Mouse (Mus musculus) midbrain, postnatal 0 days (tissue): ENCODE data around the gene Sprr2b. TPM values are rescaled to one million over a fixed set of nuclear protein-coding genes. Genes with fewer than 3 reads are reported as not detected.

ENCODE experiments used
- ATAC-seq: fragments of 200-750 bp; cut with Nextera tagmentation; 2 replicates; pipeline ENCODE4 v1.8.0; 2017; ENCODE audit warnings: moderate number of reproducible peaks, mild to moderate bottlenecking, moderate TSS enrichment, moderate library complexity; ENCODE audit not compliant: low FRiP score
- DNase-seq: peaks from one replicate; pipeline ENCODE4 v3.0.0-alpha.2; 2015; ENCODE audit warnings: low spot score
- H3K27ac ChIP-seq: fragments of 300-500 bp; sonication (generic); 2 replicates; pipeline ENCODE4 v1.5.1; 2014; ENCODE audit warnings: low read depth, mild to moderate bottlenecking, low read length, mixed read lengths
- H3K27me3 ChIP-seq: fragments of 300-500 bp; sonication (generic); 2 replicates; pipeline ENCODE4 v1.6.1; 2014; ENCODE audit warnings: low read length, control low read depth, mixed read lengths; ENCODE audit not compliant: insufficient read depth
- H3K36me3 ChIP-seq: fragments of 300-500 bp; sonication (generic); 2 replicates; pipeline ENCODE4 v1.6.1; 2014; ENCODE audit warnings: low read length, control low read depth, mixed read lengths; ENCODE audit not compliant: insufficient read depth
- H3K4me1 ChIP-seq: fragments of 300-500 bp; sonication (generic); 2 replicates; pipeline ENCODE4 v1.6.1; 2014; ENCODE audit warnings: mild to moderate bottlenecking, control low read depth, antibody characterized with exemption, low read length, mixed read lengths; ENCODE audit not compliant: insufficient read depth
- H3K4me2 ChIP-seq: fragments of 300-500 bp; sonication (generic); 2 replicates; pipeline ENCODE4 v1.6.1; 2014; ENCODE audit warnings: low read depth, mild to moderate bottlenecking, low read length, mixed read lengths; ENCODE audit not compliant: poor library complexity, severe bottlenecking
- H3K4me3 ChIP-seq: fragments of 300-500 bp; sonication (generic); 2 replicates; pipeline ENCODE4 v1.5.1; 2014; ENCODE audit warnings: low read depth, mild to moderate bottlenecking, low read length, moderate library complexity
- H3K9ac ChIP-seq: fragments of 300-500 bp; sonication (generic); replicated peaks from 2 replicates; pipeline ENCODE4 v1.6.1; 2014; ENCODE audit warnings: mild to moderate bottlenecking, low read length, moderate library complexity, mixed read lengths; ENCODE audit not compliant: poor library complexity, severe bottlenecking
- H3K9me3 ChIP-seq: fragments of 300-500 bp; sonication (generic); 2 replicates; pipeline ENCODE4 v1.6.1; 2016; ENCODE audit warnings: low read length, control low read depth
- CTCF ChIP-seq: IDR thresholded peaks from 2 replicates; pipeline ENCODE4 v1.5.1; 2016; ENCODE audit warnings: antibody characterized with exemption, mild to moderate bottlenecking
- WGBS: fragments of 180-500 bp; shearing (Covaris S2); extraction: QIAGEN DNeasy Blood & Tissue Kit; methylation state at CpG from one replicate; pipeline ENCODE4 v1.1.7; 2014; 5-methylcytosine and 5-hydroxymethylcytosine counted together
- polyA plus RNA-seq: library from polyadenylated mRNA; unstranded; fragments of >200 nt; fragmentation: Nextera tagmentation; extraction: Ambion mirVana; gene quantifications from 2 replicates; pipeline ENCODE4 v1.2.1, GENCODE M21; 2015
- total RNA-seq: library from RNA; depleted of rRNA; stranded (reverse); fragments of >200 nt; gene quantifications from 2 replicates; pipeline ENCODE4 v1.2.3, GENCODE M21; 2014; rRNA removed

The Sprr2b gene
- total and polyA plus RNA-seq, 2 experiments from 2014 or later, result not detected

DNA sequence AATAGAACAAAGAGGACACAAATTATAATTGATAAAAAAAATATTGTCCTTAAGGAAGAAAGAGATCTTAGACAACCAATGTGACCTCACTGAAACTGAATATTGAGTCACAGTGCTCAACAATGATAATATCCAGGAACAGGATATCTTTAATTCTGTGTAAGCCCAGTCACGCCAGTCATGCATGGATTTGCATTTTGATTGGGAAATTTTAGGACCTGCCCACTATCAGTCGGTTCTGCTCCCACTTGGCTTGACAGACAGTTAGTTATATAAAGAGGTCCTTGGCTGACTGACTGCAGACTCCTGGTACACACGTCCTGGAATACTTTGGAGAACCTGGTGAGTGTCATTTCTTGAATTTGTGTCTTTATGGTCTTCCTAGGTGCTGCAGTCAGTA is 48.5 kb downstream of the Sprr2b start, which contains the start of gene Sprr2f:
Gene Sprr2f (plus strand): TSS at position 301 of the 400 bp plus-strand sequence.
- Histone ChIP-seq H3K4me2 (no peak within 1 kb of the TSS), H3K36me3 (no peaks in the 10 kb centered on the region), H3K27ac (no peak within 1 kb of the TSS), H3K4me3 (no peak within 1 kb of the TSS), H3K4me1 (no peaks in the 10 kb centered on the region), H3K9ac (no peak within 1 kb of the TSS), H3K27me3 (no peaks in the 10 kb centered on the region), H3K9me3 (no peaks in the 10 kb centered on the region)
- WGBS, result 52% methylated on average over 3 of the region's 3 CpGs
- ATAC-seq (no peak), DNase-seq (no peak)
- TF ChIP-seq CTCF, result no peak

Other genes starting within 250 kb of the Sprr2b start
- gene Lor, start 233.5 kb upstream of the Sprr2b start, total RNA-seq, result 4.4 and 4.6 TPM in 2 replicates
- gene Lor, start 233.5 kb upstream of the Sprr2b start, polyA plus RNA-seq, result 11.3 and 13.2 TPM in 2 replicates
- gene Prr9, start 192.7 kb upstream of the Sprr2b start, total RNA-seq, result 0.33 TPM in 1 of 2 replicates, not detected in the other
- not detected in 2 replicates for gene Prr9, start 192.7 kb upstream of the Sprr2b start, polyA plus RNA-seq
- gene Lelp1, start 173.9 kb upstream of the Sprr2b start, total RNA-seq, result not detected in 2 replicates
- gene Lelp1, start 173.9 kb upstream of the Sprr2b start, polyA plus RNA-seq, result not detected in 2 replicates
- gene Sprr2a1, start 100.8 kb upstream of the Sprr2b start, total RNA-seq, result not detected in 2 replicates
- gene Sprr2a1, start 100.8 kb upstream of the Sprr2b start, polyA plus RNA-seq, result not detected in 2 replicates
- 0.55 TPM in 1 of 2 replicates, not detected in the other for gene Sprr2a2, start 100.7 kb upstream of the Sprr2b start, total RNA-seq
- gene Sprr2a2, start 100.7 kb upstream of the Sprr2b start, polyA plus RNA-seq, result not detected in 2 replicates
- gene Sprr2a3, start 31.2 kb upstream of the Sprr2b start, total RNA-seq, result not detected in 2 replicates
- gene Sprr2a3, start 31.2 kb upstream of the Sprr2b start, polyA plus RNA-seq, result not detected in 2 replicates
- not detected in 2 replicates for gene Sprr2d, start 22.5 kb downstream of the Sprr2b start, total RNA-seq
- gene Sprr2d, start 22.5 kb downstream of the Sprr2b start, polyA plus RNA-seq, result not detected in 2 replicates
- gene Sprr2e, start 35.5 kb downstream of the Sprr2b start, total RNA-seq, result not detected in 2 replicates
- gene Sprr2e, start 35.5 kb downstream of the Sprr2b start, polyA plus RNA-seq, result not detected in 2 replicates
- not detected in 2 replicates for gene Sprr2f, start 48.6 kb downstream of the Sprr2b start, total RNA-seq
- not detected in 2 replicates for gene Sprr2f, start 48.6 kb downstream of the Sprr2b start, polyA plus RNA-seq
- not detected in 2 replicates for gene Sprr2h, start 69.1 kb downstream of the Sprr2b start, total RNA-seq
- not detected in 2 replicates for gene Sprr2h, start 69.1 kb downstream of the Sprr2b start, polyA plus RNA-seq
- gene Sprr2i, start 91.4 kb downstream of the Sprr2b start, total RNA-seq, result not detected in 2 replicates
- gene Sprr2i, start 91.4 kb downstream of the Sprr2b start, polyA plus RNA-seq, result not detected in 2 replicates
- not detected in 2 replicates for gene Sprr2j-ps, start 101.5 kb downstream of the Sprr2b start, total RNA-seq
- gene Sprr2j-ps, start 101.5 kb downstream of the Sprr2b start, polyA plus RNA-seq, result not detected in 2 replicates
- 5.0 and 7.8 TPM in 2 replicates for gene Gm9774, start 112.8 kb downstream of the Sprr2b start, total RNA-seq
- gene Gm9774, start 112.8 kb downstream of the Sprr2b start, polyA plus RNA-seq, result 9.5 and 11.4 TPM in 2 replicates
- not detected in 2 replicates for gene Sprr2k, start 116.0 kb downstream of the Sprr2b start, total RNA-seq
- gene Sprr2k, start 116.0 kb downstream of the Sprr2b start, polyA plus RNA-seq, result not detected in 2 replicates
- not detected in 2 replicates for gene Sprr1b, start 122.2 kb downstream of the Sprr2b start, total RNA-seq
- not detected in 2 replicates for gene Sprr1b, start 122.2 kb downstream of the Sprr2b start, polyA plus RNA-seq
- not detected in 2 replicates for gene Sprr3, start 142.1 kb downstream of the Sprr2b start, total RNA-seq
- gene Sprr3, start 142.1 kb downstream of the Sprr2b start, polyA plus RNA-seq, result not detected in 2 replicates
- gene Sprr1a, start 169.3 kb downstream of the Sprr2b start, total RNA-seq, result not detected in 2 replicates
- not detected in 2 replicates for gene Sprr1a, start 169.3 kb downstream of the Sprr2b start, polyA plus RNA-seq
- gene Sprr4, start 183.9 kb downstream of the Sprr2b start, total RNA-seq, result not detected in 2 replicates
- not detected in 2 replicates for gene Sprr4, start 183.9 kb downstream of the Sprr2b start, polyA plus RNA-seq
- not detected in 2 replicates for gene 2310046K23Rik, start 217.9 kb downstream of the Sprr2b start, total RNA-seq
- gene 2310046K23Rik, start 217.9 kb downstream of the Sprr2b start, polyA plus RNA-seq, result not detected in 2 replicates